Mouse (Mus musculus) left cerebral cortex, postnatal 25 days (tissue): ENCODE results near the gene Gm49776. TPM values are rescaled to one million over a fixed set of nuclear protein-coding genes. Genes with fewer than 3 reads are reported as not detected.
"Not testable (repeated sequence)": the region's sequence is repeated elsewhere in the genome, so short reads cannot be mapped to it uniquely, and the experiment has no call there.

Experiments
- DNase-seq, 2 experiments: peaks; one replicate each; pipeline ENCODE4 v3.0.0; 2022; ENCODE audit warnings: low spot score in 2 of 2, mixed read lengths in 1 of 2
- intact Hi-C: fragments of 180-260 bp; cut with DNase I; formaldehyde crosslinking; loops from one replicate; pipeline ENCODE4 v1.15.1; 2025
- microRNA-seq, 2 experiments: library from miRNA; unstranded; fragments of <30 nt; microRNA quantifications; one replicate each; pipeline ENCODE4 v1.2.0; 2022
- total RNA-seq, 2 experiments: library from RNA; stranded (reverse); gene quantifications; 2 replicates each; pipeline ENCODE4 v1.2.3; 2021

The Gm49776 gene
- total RNA-seq, 2 experiments from 2014 or later = 1.5 TPM; not detected in 1

GRCm38 (mm10) chr16:18213689-18214088, 44.4 kb downstream of the Gm49776 start:
- peak; percentile 82 to 87 for DNase-seq
- intact Hi-C loops = loop anchor here (5.0 kb wide), 1 partner anchor 41 kb away; no protein-coding TSS in a partner anchor

- intact Hi-C loops = loop anchor here (1.0 to 5.0 kb wide), 3 partner anchors 39 to 159 kb away; partner anchors contain the start of gene Dgcr6
These were observed 46.5 kb downstream of the Gm49776 start for GRCm38 (mm10) chr16:18211417-18212171.

GRCm38 (mm10) chr16:18210701-18211416, 47.3 kb downstream of the Gm49776 start:
- peak; percentile 75 to 88 for DNase-seq
- intact Hi-C loops = loop anchor here (1.0 to 5.0 kb wide), 3 partner anchors 39 to 159 kb away; partner anchors contain the start of gene Dgcr6

More at GRCm38 (mm10) chr16:18211417-18212171, 46.5 kb downstream of the Gm49776 start:
- DNase-seq = peak; percentile 93

- DNase-seq = no peak
- intact Hi-C loops = no loop called here
These were observed 54.6 kb downstream of the Gm49776 start for GRCm38 (mm10) chr16:18203430-18204091.

DNA sequence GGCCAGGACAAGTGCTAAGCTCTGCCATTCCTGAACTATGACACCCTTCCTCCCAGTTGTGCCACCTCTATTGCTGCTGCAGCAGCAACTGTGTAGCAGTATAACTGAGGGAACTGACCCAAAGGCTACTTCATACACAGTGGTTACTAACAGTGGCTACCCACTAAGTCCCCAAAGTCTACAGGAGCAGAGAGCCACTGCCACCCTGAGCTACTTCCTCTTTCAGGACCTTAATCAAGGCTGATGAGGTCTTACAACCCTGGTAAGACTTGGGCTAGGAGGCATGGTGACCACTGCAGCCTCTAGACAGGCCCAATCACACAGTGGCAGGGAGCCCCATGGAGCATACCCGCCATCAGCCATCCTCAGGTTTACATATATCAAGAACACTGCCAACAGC, 56.1 kb downstream of the Gm49776 start:
- DNase-seq = no peak
- intact Hi-C loops = no loop called here

DNA sequence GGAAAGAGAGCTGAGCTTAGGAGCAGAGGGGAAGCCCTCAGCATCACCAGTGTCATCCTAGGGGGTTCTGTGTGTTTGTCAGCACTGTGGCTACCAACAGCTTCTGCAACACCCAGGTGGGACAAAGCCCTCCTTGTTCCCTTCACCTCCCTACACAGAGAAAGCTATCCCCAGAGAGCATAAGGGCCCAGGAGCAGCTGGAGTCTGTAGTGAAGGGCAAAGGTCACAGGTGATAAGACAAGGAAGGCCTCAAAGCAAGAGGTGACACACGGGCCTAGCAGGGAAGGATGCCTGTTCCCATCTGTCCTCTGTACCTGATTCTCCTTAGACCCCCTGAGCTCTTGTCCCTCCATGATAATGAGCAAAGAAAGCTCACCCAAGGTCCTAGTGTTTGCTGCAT, 56.5 kb downstream of the Gm49776 start:
- no peak for DNase-seq
- intact Hi-C loops = no loop called here

DNA sequence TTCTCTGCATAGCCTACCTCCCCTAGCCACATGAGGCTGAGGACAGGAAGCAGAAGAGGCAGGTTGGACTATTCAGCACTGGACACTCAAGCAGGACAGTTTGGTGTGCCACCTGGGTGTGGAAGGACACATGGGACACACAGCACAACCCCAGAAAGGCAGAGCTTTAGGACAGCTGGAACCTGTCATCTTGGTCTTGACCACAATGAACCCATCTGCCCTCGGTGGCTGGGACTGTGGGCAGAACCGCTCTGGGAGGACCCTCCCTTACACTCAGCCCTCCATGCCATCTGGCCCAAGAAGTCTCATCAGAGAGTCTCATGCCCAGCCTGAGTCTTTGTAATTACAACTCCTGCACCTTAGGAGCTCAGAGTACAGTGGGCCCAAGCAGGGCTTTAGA, 58.1 kb downstream of the Gm49776 start:
- DNase-seq = no peak
- intact Hi-C loops = no loop called here

DNA sequence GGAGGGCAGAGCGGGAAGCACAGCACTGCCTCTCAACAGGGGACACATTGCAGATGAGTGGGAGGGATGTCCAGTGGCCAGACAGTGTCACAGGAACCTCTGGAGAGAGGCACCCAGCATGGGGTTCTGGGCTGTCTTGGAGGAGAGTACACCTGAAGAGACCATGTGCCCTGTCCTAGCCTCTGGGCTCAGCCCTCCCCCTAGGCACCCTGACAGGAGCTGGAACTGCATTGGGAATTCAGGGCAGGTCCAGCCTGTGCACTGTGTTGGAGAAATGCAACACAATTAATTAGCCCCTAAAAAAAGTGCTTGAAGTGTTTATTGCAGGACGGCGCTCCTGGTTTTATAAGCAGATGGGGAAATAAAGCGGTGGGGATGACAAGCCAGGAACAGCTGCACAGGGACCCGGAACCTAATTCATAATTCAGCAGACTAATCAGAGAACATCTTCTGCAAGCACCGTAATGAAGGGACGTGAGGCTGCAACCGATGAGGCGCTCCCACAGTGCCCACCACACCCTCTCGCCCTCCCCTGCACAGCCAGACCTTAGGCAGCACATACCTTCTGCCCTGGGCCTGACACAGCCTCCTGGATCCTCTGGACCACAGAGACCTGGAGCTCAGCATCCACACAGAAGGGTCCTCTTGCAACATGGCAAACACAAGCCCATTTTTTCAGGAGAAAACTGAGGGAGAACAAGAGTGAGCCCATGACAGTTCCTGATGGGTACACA, 59.6 kb downstream of the Gm49776 start:
- intact Hi-C loops = no loop called here
- no peak for DNase-seq

GRCm38 (mm10) chr16:18197881-18198280, 60.2 kb downstream of the Gm49776 start:
- peak in 1 of 2 experiments; percentile 18 for DNase-seq
- intact Hi-C loops = no loop called here

GRCm38 (mm10) chr16:18195561-18195960, 62.6 kb downstream of the Gm49776 start:
- intact Hi-C loops = loop anchor here (1.0 kb wide), 2 partner anchors 22 to 41 kb away; no protein-coding TSS in a partner anchor

More at GRCm38 (mm10) chr16:18195561-18195960, 62.6 kb downstream of the Gm49776 start:
- not testable (repeated sequence) for DNase-seq

Small RNA genes lying within 50 kb of the gene (microRNA-seq; reads per million reads assigned to microRNA genes)
- gene Gm24572 = 0 to 0.50 reads per million in 2 experiments
- 253 to 320 reads per million in 2 experiments for gene Mir1306

Other genes starting within 250 kb of the Gm49776 start
- 10 to 100 TPM; 82.6 to 91.8 TPM for gene Dgcr6, start 205.5 kb downstream of the Gm49776 start, total RNA-seq
- 10 to 100 TPM; 34.1 to 36.7 TPM for gene Prodh, start 168.1 kb downstream of the Gm49776 start, total RNA-seq
- gene Rtn4r, start 130.7 kb downstream of the Gm49776 start, total RNA-seq = 100 to 1,000 TPM; 119 to 138 TPM
- not detected for gene Ccdc188, start 40.4 kb downstream of the Gm49776 start, total RNA-seq
- 100 to 1,000 TPM; 140 to 144 TPM for gene Zdhhc8, start 23.2 kb downstream of the Gm49776 start, total RNA-seq
- 10 to 100 TPM; 48.0 to 52.9 TPM for gene Trmt2a, start 9.6 kb downstream of the Gm49776 start, total RNA-seq
- 10 to 100 TPM; 84.7 to 92.5 TPM for gene Ranbp1, start 9.6 kb downstream of the Gm49776 start, total RNA-seq
- 10 to 100 TPM; 40.7 to 41.0 TPM for gene Dgcr8, start 30.9 kb upstream of the Gm49776 start, total RNA-seq
- gene Tango2, start 89.8 kb upstream of the Gm49776 start, total RNA-seq = 100 to 1,000 TPM; 145 to 159 TPM
- gene Arvcf, start 89.9 kb upstream of the Gm49776 start, total RNA-seq = 10 to 100 TPM; 42.8 to 43.1 TPM
- 10 to 100 TPM; 24.6 to 25.3 TPM for gene Txnrd2, start 168.1 kb upstream of the Gm49776 start, total RNA-seq
- 10 to 100 TPM; 91.5 to 92.9 TPM for gene Comt, start 168.5 kb upstream of the Gm49776 start, total RNA-seq
- 1 to 10 TPM; 6.0 to 6.7 TPM for gene Gnb1l, start 240.4 kb upstream of the Gm49776 start, total RNA-seq
- 1 to 10 TPM; 7.4 to 7.6 TPM for gene Rtl10, start 240.6 kb upstream of the Gm49776 start, total RNA-seq